Mouse (Mus musculus) liver, adult 2 months (tissue): Measurements from ENCODE around the gene Dcxr. TPM values are rescaled to one million over a fixed set of nuclear protein-coding genes. Genes with fewer than 3 reads are reported as not detected.

Source experiments
- DNase-seq: peaks from one replicate; pipeline ENCODE4 v3.0.0-alpha.2; 2011; ENCODE audit warnings: low read depth, low spot score; ENCODE audit errors: extremely low read depth
- H3K27ac ChIP-seq: fragments of 200-500 bp; replicated peaks from 2 replicates; pipeline ENCODE4 v1.5.1; 2012; ENCODE audit warnings: low read depth, mild to moderate bottlenecking, control low read depth, inconsistent platforms, low read length; ENCODE audit not compliant: insufficient read depth
- H3K27me3 ChIP-seq: fragments of 200-500 bp; 2 replicates; pipeline ENCODE4 v1.6.1; 2012; ENCODE audit warnings: mild to moderate bottlenecking, moderate library complexity, low read length, inconsistent platforms; ENCODE audit not compliant: control insufficient read depth, insufficient read depth
- H3K36me3 ChIP-seq: fragments of 200-500 bp; 2 replicates; pipeline ENCODE4 v1.6.1; 2012; ENCODE audit warnings: low read length, inconsistent platforms; ENCODE audit not compliant: control insufficient read depth, insufficient read depth
- H3K4me1 ChIP-seq: fragments of 200-500 bp; 2 replicates; pipeline ENCODE4 v1.6.1; 2011; ENCODE audit warnings: low read length; ENCODE audit not compliant: control insufficient read depth, insufficient read depth
- H3K4me3 ChIP-seq: fragments of 200-500 bp; 2 replicates; pipeline ENCODE4 v1.5.1; 2011; ENCODE audit warnings: low read depth, mild to moderate bottlenecking, control low read depth, low read length, moderate library complexity; ENCODE audit not compliant: insufficient read depth
- H3K79me2 ChIP-seq: fragments of 200-500 bp; 2 replicates; pipeline ENCODE4 v1.6.1; 2012; ENCODE audit warnings: inconsistent platforms, mild to moderate bottlenecking, low read length, moderate library complexity; ENCODE audit not compliant: control insufficient read depth, insufficient read depth
- H3K9ac ChIP-seq: fragments of 200-500 bp; 2 replicates; pipeline ENCODE4 v1.6.1; 2012; ENCODE audit warnings: low read depth, mild to moderate bottlenecking, control low read depth, inconsistent platforms, low read length
- CTCF ChIP-seq: fragments of 200-500 bp; IDR thresholded peaks from 2 replicates; pipeline ENCODE4 v1.5.1; 2011; ENCODE audit warnings: low read depth, low read length, control low read depth
- POLR2A ChIP-seq: fragments of 200-500 bp; IDR thresholded peaks from 2 replicates; pipeline ENCODE4 v1.6.1; 2011; ENCODE audit warnings: low read length, control low read depth; ENCODE audit not compliant: insufficient read depth; ENCODE audit errors: extremely low read depth
- WGBS: fragments of 180-500 bp; shearing (Covaris S2); methylation state at CpG from one replicate; pipeline ENCODE4 v1.1.7; 2018; 5-methylcytosine and 5-hydroxymethylcytosine counted together
- polyA plus RNA-seq: library from polyadenylated mRNA; depleted of rRNA; stranded (reverse); fragments of >200 nt; gene quantifications from 2 replicates; pipeline ENCODE4 v1.2.3, GENCODE M21; 2012
- total RNA-seq: library from RNA; depleted of rRNA; stranded (reverse); fragments of >200 nt; gene quantifications from 2 replicates; pipeline ENCODE4 v1.2.3, GENCODE M21; 2014

Dcxr gene
- total and polyA plus RNA-seq, 2 experiments = 230 to 512 TPM

DNA sequence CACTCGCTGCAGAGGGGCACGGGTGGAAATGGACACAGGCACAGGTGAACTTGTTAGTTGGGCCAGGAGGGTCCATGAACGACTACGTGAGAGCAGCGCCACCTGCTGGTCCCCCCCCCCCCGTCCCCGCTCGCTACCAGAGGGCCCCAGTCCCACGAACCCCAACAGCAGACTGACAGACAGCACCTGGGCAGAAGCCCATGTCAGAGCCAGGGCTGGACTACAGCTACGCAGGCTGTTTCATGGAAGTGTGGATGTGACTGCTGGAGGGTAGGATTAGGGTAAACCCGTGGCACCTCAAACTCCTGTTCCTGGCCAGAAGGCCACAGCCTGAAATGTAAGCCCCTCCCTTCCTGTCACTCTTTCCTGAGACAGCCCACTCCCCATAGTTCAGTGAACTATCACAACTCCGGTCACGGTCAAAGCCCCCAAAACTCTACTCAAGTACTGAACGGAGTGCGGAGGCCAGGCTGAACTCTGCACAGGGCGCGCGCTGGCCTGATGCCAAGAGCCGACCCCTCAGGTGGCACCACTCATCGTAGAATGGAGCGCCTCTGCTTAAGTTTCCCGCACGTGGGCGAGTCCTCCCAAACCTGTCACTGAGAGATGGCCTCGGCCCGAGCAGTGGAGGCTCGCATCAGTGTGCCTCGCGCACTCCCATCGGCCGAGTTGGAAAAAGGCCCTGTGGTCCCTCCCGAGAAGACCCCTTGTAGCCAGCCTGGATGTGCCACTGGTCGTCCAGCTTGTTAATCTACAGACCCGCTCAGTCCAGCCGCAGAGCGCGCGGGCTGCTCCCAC, 14.1 kb downstream of the Dcxr start:
- peaks cover 9% of the 10 kb centered on the region for H3K4me1 ChIP-seq
- WGBS = under 1% methylated on average over 38 of the region's 38 CpGs
- peak overlapping the region; percentile 68 for H3K9ac ChIP-seq
- peak overlapping the region; percentile 32 for H3K27ac ChIP-seq
- no peaks in the 10 kb centered on the region for H3K79me2 ChIP-seq
- H3K36me3 ChIP-seq = no peaks in the 10 kb centered on the region
- peak; percentile 62 for DNase-seq
- H3K4me3 ChIP-seq = peak overlapping the region; percentile 61
- TF ChIP-seq POLR2A (no peak), CTCF (peak; percentile 75)
- no peaks in the 10 kb centered on the region for H3K27me3 ChIP-seq

DNA sequence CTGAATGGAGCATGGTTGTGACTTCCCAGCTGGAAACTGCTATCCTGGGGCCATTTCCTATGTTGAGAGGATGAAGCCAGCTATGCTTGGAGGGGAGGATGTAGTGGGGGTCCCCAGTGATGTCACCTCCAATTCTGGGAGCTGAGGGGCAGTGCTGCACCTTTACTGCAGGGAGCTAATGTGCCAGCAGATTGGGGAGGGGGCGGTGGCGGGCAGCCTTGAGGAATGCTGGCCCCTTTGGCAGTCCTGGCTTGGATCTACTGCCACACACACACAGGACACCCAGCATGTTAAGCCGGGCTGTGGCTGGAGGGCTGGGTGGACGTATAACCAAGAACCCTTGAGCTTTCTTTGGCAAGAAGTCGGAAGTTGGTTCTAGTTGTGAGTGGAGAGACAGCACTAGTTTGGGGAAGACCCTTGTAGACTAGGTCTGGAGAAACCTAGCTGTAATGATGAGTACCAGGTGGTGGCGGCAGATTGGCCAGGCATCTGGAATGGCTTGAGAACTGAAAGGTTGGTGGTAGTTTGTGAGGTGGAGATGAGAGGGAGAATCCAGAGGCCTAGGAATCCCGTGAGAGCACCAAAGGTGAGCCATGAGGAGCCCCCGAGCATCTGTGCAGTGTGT, 15.0 kb downstream of the Dcxr start:
- H3K27me3 ChIP-seq = no peaks in the 10 kb centered on the region
- peaks cover 9% of the 10 kb centered on the region for H3K4me1 ChIP-seq
- no peak overlapping the region for H3K9ac ChIP-seq
- no peak overlapping the region for H3K4me3 ChIP-seq
- 74% methylated on average over 8 of the region's 8 CpGs for WGBS
- no peak for DNase-seq
- no peaks in the 10 kb centered on the region for H3K79me2 ChIP-seq
- H3K36me3 ChIP-seq = no peaks in the 10 kb centered on the region
- TF ChIP-seq POLR2A (no peak), CTCF (no peak)
- H3K27ac ChIP-seq = no peak overlapping the region

DNA sequence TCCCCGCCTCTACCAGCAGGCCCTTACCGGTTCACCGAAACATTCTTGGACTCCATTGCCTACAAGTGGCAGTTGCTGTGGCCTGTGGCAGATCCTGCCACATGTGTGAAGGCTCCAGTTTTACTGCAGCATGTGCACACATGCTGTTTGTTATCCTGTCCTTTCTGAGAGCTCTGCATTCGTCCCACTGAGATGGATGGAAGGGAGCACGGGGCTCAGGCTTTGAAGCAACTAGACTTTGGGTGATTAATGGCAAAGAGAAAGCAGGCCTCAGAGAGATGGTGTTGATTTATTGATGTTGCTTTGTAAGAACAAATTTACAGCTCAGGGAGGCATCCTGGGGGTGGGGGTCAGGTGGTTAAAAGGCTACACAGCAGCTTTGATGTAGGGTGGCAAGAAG, 16.4 kb downstream of the Dcxr start:
- Histone ChIP-seq H3K36me3 (no peaks in the 10 kb centered on the region), H3K9ac (no peak overlapping the region), H3K27ac (no peak overlapping the region), H3K27me3 (no peaks in the 10 kb centered on the region), H3K4me1 (peaks cover 9% of the 10 kb centered on the region), H3K4me3 (no peak overlapping the region), H3K79me2 (no peaks in the 10 kb centered on the region)
- DNase-seq = no peak
- TF ChIP-seq POLR2A = no peak
- TF ChIP-seq CTCF = no peak
- 90% methylated on average over 5 of the region's 5 CpGs for WGBS

DNA sequence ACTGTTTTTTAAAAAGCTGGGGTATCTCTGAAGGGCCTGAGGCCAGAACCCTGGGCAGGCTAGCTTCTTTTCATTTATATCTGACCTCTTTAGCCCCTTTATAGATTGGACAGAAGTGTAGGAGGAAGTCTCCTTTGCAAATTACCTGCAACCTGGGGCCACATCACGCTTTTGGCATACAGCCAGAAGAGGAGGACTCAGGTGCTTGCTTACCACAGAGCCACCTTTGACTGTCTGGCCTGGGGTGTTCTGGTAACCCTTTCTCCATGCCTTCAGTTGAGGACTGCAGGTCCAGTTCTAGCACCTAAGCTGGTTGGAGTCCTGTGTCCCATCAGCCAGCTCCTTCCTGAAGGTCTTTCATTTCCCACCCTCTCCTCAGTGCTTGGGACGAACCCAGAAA, 17.5 kb downstream of the Dcxr start:
- Histone ChIP-seq H3K27me3 (no peaks in the 10 kb centered on the region), H3K4me1 (peaks cover 7% of the 10 kb centered on the region), H3K79me2 (no peaks in the 10 kb centered on the region), H3K27ac (no peak overlapping the region), H3K9ac (no peak overlapping the region), H3K4me3 (no peak overlapping the region), H3K36me3 (no peaks in the 10 kb centered on the region)
- TF ChIP-seq POLR2A = no peak
- TF ChIP-seq CTCF = no peak
- 53% methylated on average over 2 of the region's 2 CpGs for WGBS
- DNase-seq = peak; percentile 51

DNA sequence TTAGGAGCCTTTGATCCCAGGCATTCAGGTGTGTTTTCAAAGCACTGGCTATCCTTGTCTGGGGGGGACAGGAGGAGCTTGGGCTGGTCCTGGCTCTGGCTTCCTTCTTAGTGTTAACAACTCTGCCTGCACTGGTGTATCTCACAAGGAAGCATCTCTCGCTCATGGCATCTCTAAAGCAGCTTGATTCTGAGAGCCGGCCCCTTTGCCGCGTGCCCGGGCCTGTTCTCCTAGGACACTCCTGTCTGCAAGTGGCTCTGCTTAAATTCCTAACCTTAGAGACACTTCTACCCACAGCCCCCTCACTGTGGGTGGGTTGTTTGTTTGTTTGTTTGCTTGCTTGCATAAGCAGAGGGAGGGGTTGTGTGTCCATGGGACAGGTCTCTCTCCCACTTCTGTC, 19.1 kb downstream of the Dcxr start:
- H3K4me3 ChIP-seq = no peak overlapping the region
- no peak overlapping the region for H3K27ac ChIP-seq
- H3K4me1 ChIP-seq = peaks cover 2% of the 10 kb centered on the region
- 85% methylated on average over 5 of the region's 5 CpGs for WGBS
- H3K27me3 ChIP-seq = no peaks in the 10 kb centered on the region
- no peaks in the 10 kb centered on the region for H3K79me2 ChIP-seq
- no peak for DNase-seq
- no peak for TF ChIP-seq CTCF
- TF ChIP-seq POLR2A = no peak
- no peaks in the 10 kb centered on the region for H3K36me3 ChIP-seq
- H3K9ac ChIP-seq = no peak overlapping the region

DNA sequence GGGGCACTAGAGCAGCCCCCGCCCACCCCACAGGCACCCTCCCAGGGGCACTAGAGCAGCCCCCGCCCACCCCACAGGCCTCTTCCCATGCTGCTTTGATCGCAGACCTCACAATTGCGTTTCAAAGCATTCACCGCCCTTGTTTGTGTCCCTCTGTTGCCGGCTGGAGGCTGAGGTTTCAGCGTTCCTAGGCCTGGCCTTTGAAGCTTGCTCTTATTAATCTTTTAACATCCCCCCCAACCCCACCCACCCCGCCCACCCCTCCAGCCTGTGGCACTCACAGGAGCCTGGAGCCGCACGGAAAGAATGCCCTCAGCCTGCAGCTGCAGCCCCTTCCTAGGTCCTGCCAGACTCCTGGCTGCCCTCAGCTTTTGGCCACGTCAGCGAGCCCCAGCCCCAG, 19.9 kb downstream of the Dcxr start:
- WGBS = 87% methylated on average over 12 of the region's 12 CpGs
- Histone ChIP-seq H3K4me3 (no peak overlapping the region), H3K36me3 (no peaks in the 10 kb centered on the region), H3K79me2 (no peaks in the 10 kb centered on the region), H3K27ac (no peak overlapping the region), H3K4me1 (no peaks in the 10 kb centered on the region), H3K27me3 (no peaks in the 10 kb centered on the region), H3K9ac (no peak overlapping the region)
- no peak for TF ChIP-seq CTCF
- no peak for TF ChIP-seq POLR2A
- DNase-seq = no peak
